Mouse (Mus musculus) adipocyte (in vitro differentiated cells): ENCODE measurements around the gene Otulin.

Experiments
- DNase-seq: peaks from one replicate; pipeline ENCODE4 v3.0.0-alpha.2; 2016; ENCODE audit warnings: low spot score

Otulin gene

GRCm38 (mm10) chr15:27613255-27613654, 17.2 kb downstream of the Otulin start:
- no peak for DNase-seq

- peak; percentile 72 for DNase-seq
These were observed 17.8 kb downstream of the Otulin start for GRCm38 (mm10) chr15:27612533-27613221.

- DNase-seq = no peak
These were observed 20.9 kb downstream of the Otulin start for GRCm38 (mm10) chr15:27609554-27609953.

GRCm38 (mm10) chr15:27605252-27605651, 25.2 kb downstream of the Otulin start:
- no peak for DNase-seq

GRCm38 (mm10) chr15:27604558-27604957, 25.9 kb downstream of the Otulin start:
- DNase-seq = no peak

- DNase-seq = no peak
These were observed 30.0 kb downstream of the Otulin start for GRCm38 (mm10) chr15:27600524-27600923.

- DNase-seq = no peak
These were observed 31.6 kb downstream of the Otulin start for GRCm38 (mm10) chr15:27598786-27599385.

- no peak for DNase-seq
These were observed 33.0 kb downstream of the Otulin start for GRCm38 (mm10) chr15:27597516-27597915.

- DNase-seq = peak; percentile 35
These were observed 33.9 kb downstream of the Otulin start for GRCm38 (mm10) chr15:27596463-27597140.

- DNase-seq = no peak
These were observed 34.9 kb downstream of the Otulin start for GRCm38 (mm10) chr15:27595560-27595959.

- no peak for DNase-seq
These were observed 35.5 kb downstream of the Otulin start for GRCm38 (mm10) chr15:27594973-27595372.

GRCm38 (mm10) chr15:27593717-27594116, 36.8 kb downstream of the Otulin start:
- peak; percentile 14 for DNase-seq

- DNase-seq = no peak
These were observed 37.7 kb downstream of the Otulin start for GRCm38 (mm10) chr15:27592620-27593320.

- no peak for DNase-seq
These were observed 39.7 kb downstream of the Otulin start for GRCm38 (mm10) chr15:27590812-27591211.

GRCm38 (mm10) chr15:27588087-27588826, 42.2 kb downstream of the Otulin start:
- no peak for DNase-seq

GRCm38 (mm10) chr15:27586093-27586480, 44.4 kb downstream of the Otulin start:
- no peak for DNase-seq

GRCm38 (mm10) chr15:27585466-27586092, 44.9 kb downstream of the Otulin start:
- no peak for DNase-seq

GRCm38 (mm10) chr15:27583620-27584019, 46.9 kb downstream of the Otulin start:
- DNase-seq = no peak

- DNase-seq = peak; percentile 65
These were observed 47.5 kb downstream of the Otulin start for GRCm38 (mm10) chr15:27583042-27583441.

GRCm38 (mm10) chr15:27582428-27582827, 48.1 kb downstream of the Otulin start:
- peak; percentile 9 for DNase-seq

- no peak for DNase-seq
These were observed 48.9 kb downstream of the Otulin start for GRCm38 (mm10) chr15:27581640-27582039.
